Mouse (Mus musculus) urinary bladder, postnatal 0 days (tissue): ENCODE data around the gene Gm340. TPM values are rescaled to one million over a fixed set of nuclear protein-coding genes. Genes with fewer than 3 reads are reported as not detected.

Experiments
- microRNA-seq: library from miRNA; unstranded; fragments of <30 nt; microRNA quantifications from one replicate; pipeline ENCODE4, GENCODE M21; 2016
- polyA plus RNA-seq: library from polyadenylated mRNA; unstranded; fragments of >200 nt; fragmentation: Nextera tagmentation; extraction: Ambion mirVana; gene quantifications from 2 replicates; pipeline ENCODE4 v1.2.1, GENCODE M21; 2015

Gene Gm340
- polyA plus RNA-seq: 1.2 and 1.3 TPM in 2 replicates

DNA sequence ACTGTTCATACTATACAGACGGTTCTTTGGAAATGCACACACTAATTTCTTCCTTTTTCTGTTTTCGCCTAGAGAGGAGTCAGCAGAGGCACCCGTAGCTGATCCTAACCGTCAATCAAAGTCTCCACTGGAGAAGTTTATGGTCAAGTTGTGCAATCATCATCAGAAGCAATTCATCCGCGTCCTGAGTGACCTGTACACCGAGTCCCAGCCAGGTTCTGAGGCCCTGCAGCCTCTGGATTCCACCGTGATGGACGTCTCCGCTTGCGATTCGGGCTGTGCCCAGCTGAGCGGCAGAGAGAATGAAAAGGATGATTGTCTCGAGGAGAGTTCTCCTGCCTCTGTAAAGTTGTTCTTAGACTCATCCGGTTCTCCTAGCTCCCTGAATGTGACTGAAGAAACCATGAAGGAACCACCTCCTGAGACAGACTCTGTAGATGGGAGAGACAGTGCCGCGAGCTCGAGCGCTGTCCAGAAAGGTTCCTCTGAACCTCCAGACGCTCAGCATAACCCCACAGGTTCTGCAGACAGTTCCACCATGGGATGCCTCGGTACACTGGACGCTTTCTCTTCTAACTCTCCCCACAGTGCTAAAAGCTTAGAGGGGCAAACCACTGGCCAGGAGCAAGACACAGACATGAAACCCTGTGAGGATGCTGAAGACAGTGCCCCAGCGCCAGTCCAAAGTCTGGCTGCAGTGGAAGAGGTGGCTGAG, at the start of gene Gm340:
Gene Gm340 (plus strand): TSS at position 665 of the 715 bp plus-strand sequence.

Small RNA genes within 50 kb of the gene (microRNA-seq; reads per million reads assigned to microRNA genes)
- gene Mir8091: not detected

Other genes starting within 250 kb of the Gm340 start
- gene Pik3ap1, start 197.3 kb upstream of the Gm340 start, polyA plus RNA-seq: 2.0 and 3.4 TPM in 2 replicates
- 8.3 and 9.1 TPM in 2 replicates for gene Lcor, start 99.7 kb upstream of the Gm340 start, polyA plus RNA-seq
- gene Slit1, start 161.3 kb downstream of the Gm340 start, polyA plus RNA-seq: 0.04 TPM in 1 of 2 replicates, not detected in the other
- gene Arhgap19, start 219.7 kb downstream of the Gm340 start, polyA plus RNA-seq: 4.6 and 4.9 TPM in 2 replicates
- 3.6 TPM in 2 replicates for gene Frat1, start 247.6 kb downstream of the Gm340 start, polyA plus RNA-seq